Mouse (Mus musculus) olfactory bulb, adult 2 months (tissue): ENCODE results near the gene Etnk1.

Experiments used
- CTCF ChIP-seq: fragments of 200-500 bp; IDR thresholded peaks from 2 replicates; pipeline ENCODE4 v1.5.1; 2012; ENCODE audit warnings: low read depth, mild to moderate bottlenecking, low read length, moderate library complexity; ENCODE audit not compliant: insufficient read depth
- POLR2A ChIP-seq: fragments of 200-500 bp; IDR thresholded peaks from 2 replicates; pipeline ENCODE4 v1.6.1; 2012; ENCODE audit warnings: mild to moderate bottlenecking, low read depth, low read length, moderate library complexity; ENCODE audit not compliant: insufficient read depth

DNA sequence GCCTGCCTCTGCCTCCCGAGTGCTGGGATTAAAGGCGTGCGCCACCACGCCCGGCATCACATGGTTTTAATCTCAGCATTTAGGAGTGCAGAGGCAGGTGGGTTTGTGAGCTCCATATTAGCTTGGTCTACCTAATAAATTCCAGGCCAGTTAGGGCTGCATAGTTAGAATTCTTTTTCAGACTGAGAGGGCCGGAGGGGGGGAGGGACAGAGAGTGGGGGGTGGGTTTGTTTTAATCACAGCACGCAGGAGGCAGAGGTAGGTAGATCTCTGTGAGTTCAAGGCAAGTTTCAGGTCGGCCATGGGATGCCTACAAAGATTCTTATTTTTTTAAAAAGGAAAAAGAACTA, 2.1 kb upstream of the Etnk1 start:
- TF ChIP-seq POLR2A (no peak), CTCF (no peak)
